Mouse (Mus musculus) CH12.LX (cell line): ENCODE data around the gene Vmn2r3. TPM values are rescaled to one million over a fixed set of nuclear protein-coding genes. Genes with fewer than 3 reads are reported as not detected.

ENCODE experiments used
- DNase-seq: peaks from one replicate; pipeline ENCODE4 v3.0.0-alpha.2; 2013; ENCODE audit errors: extremely low read depth
- H3K27ac ChIP-seq: 2 replicates; pipeline ENCODE4 v1.5.1; 2012; ENCODE audit warnings: low read depth, mild to moderate bottlenecking, control low read depth, moderate library complexity; ENCODE audit not compliant: insufficient read depth
- H3K27me3 ChIP-seq: replicated peaks from 2 replicates; pipeline ENCODE3; 2012; ENCODE audit warnings: inconsistent platforms
- H3K36me3 ChIP-seq, 2 experiments: replicated peaks in 1 of 2; 2 replicates each; pipeline versions ENCODE3 to v1.6.1; 2012; ENCODE audit warnings: inconsistent platforms in 1 of 2, low read length in 1 of 2, mild to moderate bottlenecking in 1 of 2, mixed read lengths in 1 of 2, moderate library complexity in 1 of 2; ENCODE audit not compliant: control insufficient read depth in 1 of 2, insufficient read depth in 1 of 2
- H3K4me1 ChIP-seq, 2 experiments: 2 replicates each; pipeline ENCODE4 v1.6.1; 2012; ENCODE audit warnings: inconsistent platforms in 1 of 2, moderate library complexity in 1 of 2; ENCODE audit not compliant: insufficient read depth in 2 of 2, control insufficient read depth in 1 of 2
- H3K4me2 ChIP-seq: 2 replicates; pipeline ENCODE4 v1.6.1; 2012; ENCODE audit warnings: low read depth, mild to moderate bottlenecking, control low read depth; ENCODE audit not compliant: poor library complexity, insufficient read depth, severe bottlenecking
- H3K4me3 ChIP-seq, 3 experiments: fragments of 150-350 bp in 1 of 3; sonication (generic) in 1 of 3; replicated peaks in 1 of 3; 2 replicates each; pipeline versions ENCODE3 to v1.5.1; 2011 to 2012; ENCODE audit warnings: low read depth in 2 of 3, low read length in 2 of 3, mild to moderate bottlenecking in 2 of 3, moderate library complexity in 2 of 3, control low read depth in 1 of 3, improper control_type of control experiment in 1 of 3, inconsistent platforms in 1 of 3, mixed read lengths in 1 of 3; ENCODE audit not compliant: poor library complexity in 1 of 3
- H3K79me2 ChIP-seq: replicated peaks from 2 replicates; pipeline ENCODE4 v1.6.1; 2012; ENCODE audit warnings: mild to moderate bottlenecking, moderate library complexity; ENCODE audit not compliant: control insufficient read depth, poor library complexity, insufficient read depth, severe bottlenecking; ENCODE audit errors: extremely low read depth
- H3K9ac ChIP-seq: 2 replicates; pipeline ENCODE4 v1.6.1; 2012; ENCODE audit warnings: low read depth, mild to moderate bottlenecking, control low read depth, moderate library complexity; ENCODE audit not compliant: insufficient read depth
- H3K9me3 ChIP-seq: replicated peaks from 2 replicates; pipeline ENCODE3; 2012; ENCODE audit warnings: low read length, inconsistent platforms, mixed read lengths
- BHLHE40 ChIP-seq: IDR thresholded peaks from 2 replicates; pipeline ENCODE4 v1.6.1; 2011; ENCODE audit warnings: mild to moderate bottlenecking, low read depth, low read length, improper control_type of control experiment
- CHD1 ChIP-seq: IDR thresholded peaks from 2 replicates; pipeline ENCODE4 v1.6.1; 2012; ENCODE audit warnings: low read depth, low read length, improper control_type of control experiment, inconsistent platforms
- CHD2 ChIP-seq: IDR thresholded peaks from 2 replicates; pipeline ENCODE4 v1.6.1; 2011; ENCODE audit warnings: low read length, improper control_type of control experiment
- CTCF ChIP-seq, 2 experiments: IDR thresholded peaks in 1 of 2; conservative IDR thresholded peaks in 1 of 2; 2 replicates each; pipeline ENCODE4 v1.5.1; 2011 to 2012; ENCODE audit warnings: low read depth in 2 of 2, low read length in 2 of 2, improper control_type of control experiment in 1 of 2, inconsistent platforms in 1 of 2, mild to moderate bottlenecking in 1 of 2, moderate library complexity in 1 of 2
- ELF1 ChIP-seq: IDR thresholded peaks from 2 replicates; pipeline ENCODE4 v1.6.1; 2014; ENCODE audit warnings: low read depth, mild to moderate bottlenecking, inconsistent platforms, low read length, improper control_type of control experiment
- EP300 ChIP-seq: IDR thresholded peaks from 2 replicates; pipeline ENCODE4 v1.6.1; 2011; ENCODE audit warnings: low read length, improper control_type of control experiment
- ETS1 ChIP-seq: conservative IDR thresholded peaks from 2 replicates; pipeline ENCODE4 v1.6.1; 2012; ENCODE audit warnings: low read depth, mild to moderate bottlenecking, inconsistent platforms, low read length, improper control_type of control experiment, moderate library complexity
- HCFC1 ChIP-seq: IDR thresholded peaks from 2 replicates; pipeline ENCODE4 v1.6.1; 2012; ENCODE audit warnings: low read depth, mild to moderate bottlenecking, inconsistent platforms, low read length, improper control_type of control experiment
- IRF4 ChIP-seq: IDR thresholded peaks from 2 replicates; pipeline ENCODE4 v1.6.1; 2014; ENCODE audit warnings: low read depth, mild to moderate bottlenecking, inconsistent platforms, low read length, improper control_type of control experiment
- KAT2A ChIP-seq: IDR thresholded peaks from 2 replicates; pipeline ENCODE4 v1.6.1; 2012; ENCODE audit warnings: low read length, improper control_type of control experiment, inconsistent platforms; ENCODE audit not compliant: insufficient replicate concordance
- NELFE ChIP-seq: IDR thresholded peaks from 2 replicates; pipeline ENCODE4 v1.6.1; 2011; ENCODE audit warnings: low read depth, low read length, improper control_type of control experiment
- NRF1 ChIP-seq: IDR thresholded peaks from 2 replicates; pipeline ENCODE4 v1.6.1; 2014; ENCODE audit warnings: low read depth, mild to moderate bottlenecking, inconsistent platforms, low read length, improper control_type of control experiment, moderate library complexity
- POLR2A ChIP-seq: IDR thresholded peaks from 2 replicates; pipeline ENCODE4 v1.6.1; 2011; ENCODE audit warnings: low read depth, mild to moderate bottlenecking, improper control_type of control experiment, low read length
- POLR2AphosphoS2 ChIP-seq: IDR thresholded peaks from 2 replicates; pipeline ENCODE4 v1.6.1; 2011; ENCODE audit warnings: low read depth, low read length, improper control_type of control experiment
- RAD21 ChIP-seq: IDR thresholded peaks from 2 replicates; pipeline ENCODE4 v1.6.1; 2011; ENCODE audit warnings: low read depth, mild to moderate bottlenecking, low read length, improper control_type of control experiment, moderate library complexity
- SIN3A ChIP-seq: IDR thresholded peaks from 2 replicates; pipeline ENCODE4 v1.6.1; 2012; ENCODE audit warnings: low read length, improper control_type of control experiment, inconsistent platforms
- USF1 ChIP-seq: IDR thresholded peaks from 2 replicates; pipeline ENCODE4 v1.6.1; 2014; ENCODE audit warnings: low read depth, mild to moderate bottlenecking, inconsistent platforms, low read length, improper control_type of control experiment
- ZNF384 ChIP-seq: IDR thresholded peaks from 2 replicates; pipeline ENCODE4 v1.6.1; 2012; ENCODE audit warnings: low read depth, low read length, improper control_type of control experiment, inconsistent platforms
- dilution Hi-C: fragments of 300-500 bp; cut with MboI; formaldehyde crosslinking; loops from 2 replicates; pipeline ENCODE4 v1.14.3; 2020; ENCODE audit warnings: low sequenced_read_pairs; ENCODE audit not compliant: extremely low pct_unique_long_range_greater_than_20kb, extremely low pct_ligation_motif_present
- in situ Hi-C: fragments of 300-500 bp; cut with MboI; formaldehyde crosslinking; loops from 3 replicates; pipeline ENCODE4 v1.14.3; 2019; ENCODE audit warnings: low sequenced_read_pairs, low pct_ligation_motif_present, low pct_unique_long_range_greater_than_20kb, mixed read lengths
- polyA plus RNA-seq: library from polyadenylated mRNA; unstranded; fragments of >175 nt; gene quantifications from 2 replicates; pipeline ENCODE4 v1.2.1, GENCODE M21; 2012; ENCODE audit warnings: low read depth; ENCODE audit not compliant: insufficient read length
- total RNA-seq, 2 experiments: library from RNA; depleted of rRNA; stranded (reverse); fragments of 300-350 nt in 1 of 2; fragments of >200 nt in 1 of 2; gene quantifications; 2 replicates each; pipeline ENCODE4 v1.2.3; 2012 to 2014

The Vmn2r3 gene
- total RNA-seq (2012; rRNA removed) (not detected in 2 replicates), total RNA-seq (2014; rRNA removed) (not detected in 2 replicates), polyA plus RNA-seq (0.06 and 0.07 TPM in 2 replicates)

DNA sequence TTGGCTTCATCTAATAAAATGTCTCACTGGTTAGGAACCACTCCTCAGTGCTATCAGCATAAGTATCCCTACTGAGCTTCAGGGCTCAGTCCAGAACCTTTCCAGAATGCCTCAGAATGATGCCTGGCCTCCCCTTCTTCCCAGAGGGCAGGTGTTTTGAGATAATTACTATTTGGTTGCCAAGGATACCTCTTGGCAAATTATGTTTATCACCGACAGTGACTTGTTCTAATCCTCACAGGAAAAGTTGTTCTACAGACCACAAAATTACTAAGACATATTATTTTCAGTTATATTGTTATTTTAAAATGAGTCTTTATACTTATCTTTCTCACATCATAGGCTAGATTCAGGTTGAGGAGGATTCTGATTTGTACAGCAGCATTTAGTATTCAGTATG is at the start of gene Vmn2r3:
Gene Vmn2r3 (minus strand): TSS at position 101 of the 400 bp plus-strand sequence.
- Histone ChIP-seq H3K27ac (no peak within 1 kb of the TSS), H3K4me1 (no peaks in the 10 kb centered on the region), H3K9ac (no peak within 1 kb of the TSS), H3K36me3 (no peaks in the 10 kb centered on the region), H3K27me3 (no peaks in the 10 kb centered on the region), H3K4me2 (no peak within 1 kb of the TSS), H3K79me2 (no peaks in the 10 kb centered on the region), H3K9me3 (no peaks in the 10 kb centered on the region)
- no peak for DNase-seq
- TF ChIP-seq CHD2 (no peak), NRF1 (no peak), NELFE (no peak), USF1 (no peak), IRF4 (no peak), CTCF (conservative IDR thresholded peaks at IDR 0.05 in 1 of 2, IDR thresholded peaks at IDR 0.05 in 1 of 2; ENCODE audit: low read depth in 2 of 2, low read length in 2 of 2) (no peak), KAT2A (no peak), ELF1 (no peak), ETS1 (no peak), EP300 (no peak), POLR2A (no peak), RAD21 (no peak), POLR2AphosphoS2 (no peak), CHD1 (no peak), SIN3A (no peak), ZNF384 (no peak), HCFC1 (no peak)
- TF ChIP-seq, all 38 proteins: peak for 0
- in situ Hi-C loops (no loop called here), dilution Hi-C loops (no loop called here)
- H3K4me3 ChIP-seq, result no peak within 1 kb of the TSS

DNA sequence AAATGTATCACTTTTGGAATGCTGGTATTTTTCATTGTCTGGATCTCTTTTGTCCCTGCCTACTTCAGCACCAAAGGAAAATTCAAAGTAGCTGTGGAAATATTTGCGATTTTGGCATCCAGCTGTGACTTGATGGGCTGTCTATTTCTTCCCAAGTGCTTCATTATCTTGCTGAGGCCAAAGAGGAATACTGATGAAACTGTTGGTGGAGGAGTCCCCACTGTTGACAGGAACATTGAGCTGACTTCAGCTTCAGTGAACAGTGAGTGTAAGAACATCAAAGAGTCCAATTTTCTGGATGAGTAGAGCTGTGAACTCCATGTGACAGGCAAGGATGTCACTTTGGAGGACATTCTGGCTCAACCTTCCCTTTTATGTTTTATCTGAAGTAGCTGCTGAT is 43.0 kb upstream of the Vmn2r3 start:
- in situ Hi-C loops, result no loop called here
- H3K79me2 ChIP-seq, result no peaks in the 10 kb centered on the region

More for the DNA sequence above, 43.0 kb upstream of the Vmn2r3 start:
- no peak overlapping the region for H3K9ac ChIP-seq
- no peak overlapping the region for H3K4me2 ChIP-seq
- DNase-seq, result no peak
- no peak overlapping the region for H3K27ac ChIP-seq
- no peak overlapping the region for H3K4me3 ChIP-seq
- TF ChIP-seq RAD21, result no peak
- TF ChIP-seq BHLHE40, result no peak
- TF ChIP-seq, all 38 proteins: peak for 0
- dilution Hi-C loops, result no loop called here
- Histone ChIP-seq H3K27me3 (no peaks in the 10 kb centered on the region), H3K9me3 (no peaks in the 10 kb centered on the region), H3K4me1 (no peaks in the 10 kb centered on the region), H3K36me3 (no peaks in the 10 kb centered on the region)
